Mouse (Mus musculus) layer of hippocampus, adult 6 months (tissue): ENCODE data around the gene Cib1. TPM values are rescaled to one million over a fixed set of nuclear protein-coding genes. Genes with fewer than 3 reads are reported as not detected.

Experiments
- long read RNA-seq, 2 experiments: library from polyadenylated mRNA; unstranded; transcript quantifications; one replicate each; pipeline ENCODE4 v2.0.0; 2019 to 2020
- polyA plus RNA-seq: library from polyadenylated mRNA; unstranded; fragments of <200 nt; fragmentation: Nextera tagmentation; gene quantifications from 2 replicates; pipeline ENCODE4 v1.2.3, GENCODE M21; 2021

Cib1 gene
- 65.6 and 83.1 TPM in 2 replicates for polyA plus RNA-seq
- long read RNA-seq, experiment 1, transcript Cib1-201 (7 exons, 1,047 nt): major isoform, 48 of 52 reads
- long read RNA-seq, experiment 1, partial matches to known transcripts: 1 of 52 reads
- long read RNA-seq, experiment 1, other reads (novel, unspliced or antisense): 0 of 52 reads
- long read RNA-seq, experiment 2, transcript Cib1-201 (7 exons, 1,047 nt): major isoform, 7 of 10 reads
- long read RNA-seq, experiment 2, partial matches to known transcripts: 0 of 10 reads
- long read RNA-seq, experiment 2, other reads (novel, unspliced or antisense): 3 of 10 reads

DNA sequence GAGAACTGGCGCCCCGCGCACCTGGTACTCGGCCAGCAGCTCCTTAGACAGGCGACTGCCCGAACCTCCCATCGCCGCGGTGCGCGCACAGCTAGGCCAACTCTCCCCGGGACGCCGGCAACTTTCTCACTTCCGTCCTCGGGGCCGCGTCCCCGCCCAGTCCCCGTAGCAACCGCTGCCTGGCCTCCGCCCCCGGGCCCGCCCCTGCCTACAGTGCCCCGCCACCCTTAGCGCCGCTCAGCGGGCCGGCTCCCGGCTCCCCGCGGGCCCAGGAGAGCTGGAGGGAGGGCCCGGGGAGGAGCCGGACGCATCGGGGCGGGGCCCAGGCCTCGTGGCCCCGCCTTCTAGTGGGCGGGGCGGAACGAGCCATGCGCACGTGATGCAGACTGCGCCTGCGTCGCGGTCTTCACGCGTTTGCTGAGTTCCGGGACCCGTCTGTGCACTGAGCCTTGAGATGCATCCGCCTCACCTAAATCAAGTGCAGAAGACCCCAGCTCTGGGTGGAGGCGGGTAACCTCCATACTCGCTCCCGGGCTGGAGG is at the start of gene Cib1, which contains the start of gene Gdpgp1:
Cib1 (minus strand) TSS at position 325 of the 541 bp plus-strand sequence.
Gdpgp1 (plus strand) TSS at position 377 of the 541 bp plus-strand sequence.

DNA sequence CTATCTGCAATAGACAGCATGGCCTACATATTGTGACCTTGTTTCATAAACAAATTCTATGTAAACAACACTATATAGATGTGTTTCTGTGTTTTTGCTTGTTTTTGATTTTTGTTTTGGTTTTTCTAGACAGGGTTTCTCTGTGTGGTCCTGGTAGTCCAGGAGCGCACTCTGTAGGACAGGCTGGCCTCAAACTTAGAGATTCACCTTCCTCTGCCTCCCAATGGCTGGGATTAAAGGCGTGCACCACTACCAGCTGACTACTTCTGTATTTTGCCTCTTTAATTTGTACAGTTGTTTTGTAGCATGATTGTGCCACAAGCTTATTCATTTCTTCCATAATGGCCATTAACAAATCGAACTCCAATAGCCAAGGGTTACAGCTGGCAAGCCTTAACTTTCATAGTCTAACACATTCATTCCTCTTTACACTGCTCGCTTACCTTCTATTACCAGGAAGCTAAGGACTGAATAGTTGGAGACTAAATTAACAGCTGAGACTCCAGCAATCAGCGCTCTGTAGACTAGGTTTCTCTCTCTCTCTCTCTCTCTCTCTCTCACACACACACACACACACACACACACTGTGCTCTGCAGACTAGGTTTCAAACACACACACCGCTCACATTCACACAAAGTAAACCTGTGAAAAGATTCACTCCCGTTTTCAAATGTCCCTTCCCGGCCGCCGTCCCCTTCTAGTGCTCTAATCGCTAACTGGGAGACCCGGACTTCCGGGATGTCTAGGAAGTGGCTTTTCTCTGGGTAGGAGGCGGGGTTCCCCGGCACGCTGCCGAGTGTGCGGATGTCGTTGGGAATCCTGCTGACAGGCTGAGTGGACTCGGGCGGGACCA is 36.5 kb upstream of the Cib1 start, which contains the start of gene Vps33b:
Vps33b (plus strand) TSS at position 753 of the 854 bp plus-strand sequence.

DNA sequence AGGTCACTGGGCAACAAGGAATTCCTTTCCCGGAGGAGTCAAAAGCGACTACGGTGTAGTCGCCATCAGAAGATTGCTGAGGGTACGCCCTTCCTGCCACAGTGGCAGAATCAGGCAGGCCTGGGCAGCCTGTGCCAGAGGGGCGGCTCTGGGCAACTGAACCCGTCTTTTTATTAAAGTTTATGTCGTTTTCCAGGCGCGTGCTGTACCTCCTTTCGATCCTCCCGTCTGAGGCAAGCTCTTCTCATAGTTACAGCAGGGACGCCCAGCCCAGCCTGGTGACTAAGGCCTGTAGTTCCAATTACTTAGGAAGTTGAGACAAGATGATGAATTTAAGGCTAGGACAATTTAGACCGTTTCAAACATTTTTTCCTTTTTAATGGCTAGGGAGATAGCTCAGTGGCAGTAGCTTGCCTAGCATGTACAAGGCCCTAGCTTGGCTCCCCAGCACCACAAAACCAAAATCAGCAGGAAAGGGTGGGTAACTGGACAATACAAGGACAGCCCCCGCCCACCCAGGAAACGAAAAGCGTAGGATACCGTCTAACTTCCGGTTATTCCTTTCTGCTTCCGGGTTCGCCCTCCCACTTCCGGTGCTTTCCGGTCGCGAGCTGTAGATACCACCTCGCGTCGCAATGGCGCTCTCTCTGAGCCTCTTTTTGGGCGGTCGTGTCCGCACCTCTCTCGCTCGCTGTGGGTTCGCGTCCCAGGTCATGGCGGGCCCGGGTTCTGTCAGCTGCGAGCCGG is 28.2 kb upstream of the Cib1 start, which contains the start of gene Ngrn:
Ngrn (plus strand) TSS at position 591 of the 747 bp plus-strand sequence.

DNA sequence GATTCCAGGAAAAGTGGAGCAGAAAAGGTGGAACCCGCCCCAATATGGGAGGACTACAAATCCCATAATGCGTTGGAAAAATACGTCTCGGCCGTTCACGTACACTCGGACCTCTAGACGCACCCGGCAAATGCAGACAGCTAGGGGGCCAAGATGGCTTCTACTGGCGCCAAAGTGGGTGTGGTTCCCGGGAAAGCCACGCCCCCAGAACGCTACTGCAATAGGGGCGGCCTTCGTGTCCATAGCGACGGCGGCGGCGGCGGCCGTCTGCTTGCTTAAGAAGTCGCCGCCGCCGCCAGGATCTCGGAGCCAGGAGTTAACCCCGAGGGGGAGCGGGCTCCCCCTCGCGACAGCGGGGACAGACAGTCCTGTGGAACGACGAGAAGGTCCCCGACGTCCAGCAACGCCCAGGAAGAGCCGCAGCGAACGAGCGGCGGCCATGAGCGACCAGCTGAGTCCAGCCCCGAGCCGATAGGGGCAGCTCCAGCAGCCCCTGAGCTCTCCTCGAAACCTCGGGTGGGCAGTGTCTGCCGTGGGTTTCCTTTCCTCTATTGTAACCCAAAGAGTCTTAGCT is 13.6 kb upstream of the Cib1 start, which contains the start of gene Ttll13:
Ttll13 (plus strand) TSS at position 229 of the 574 bp plus-strand sequence.

DNA sequence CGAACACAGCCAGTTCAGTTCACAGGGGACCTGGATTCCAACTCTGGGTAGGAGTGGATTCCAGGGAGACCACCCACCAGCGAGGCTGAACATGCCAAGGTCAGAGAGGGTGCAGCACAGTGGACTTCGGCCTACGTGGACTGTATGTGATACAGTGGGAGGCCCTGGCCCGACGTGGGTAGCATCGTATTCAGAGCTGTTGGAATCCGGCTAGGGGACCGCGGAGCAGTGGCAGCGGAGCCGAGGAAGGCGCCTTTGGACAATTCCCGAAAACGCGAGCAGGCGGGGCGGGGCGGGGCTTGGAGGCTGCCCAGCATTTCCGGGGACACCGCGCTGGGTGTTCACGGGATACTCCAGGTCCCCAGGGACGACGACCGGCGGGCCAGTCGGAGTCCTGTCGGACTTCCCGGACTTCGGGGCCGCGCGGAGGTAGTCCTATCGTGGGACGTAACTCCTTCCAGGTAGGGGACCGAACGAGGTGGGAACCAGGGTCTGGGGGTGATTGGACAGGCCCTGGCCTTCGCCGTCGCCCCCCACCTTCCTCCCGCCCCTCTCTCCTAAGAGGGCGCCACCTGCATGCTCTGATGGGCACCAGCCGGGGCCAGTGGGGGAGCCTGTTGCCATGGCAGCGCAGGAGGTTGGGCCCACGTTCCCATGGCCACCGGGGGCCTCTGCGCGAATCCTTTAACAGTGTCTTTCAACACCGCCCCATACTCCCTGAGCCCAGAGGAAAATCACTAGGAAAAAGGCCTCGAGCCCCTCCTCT is 45.9 kb downstream of the Cib1 start, which contains the start of gene Sema4b:
Sema4b (plus strand) TSS at position 311 of the 766 bp plus-strand sequence.

Other genes starting within 250 kb of the Cib1 start
- 2.8 and 3.7 TPM in 2 replicates for gene Zfp710, start 208.0 kb downstream of the Cib1 start, polyA plus RNA-seq
- 55.4 and 64.0 TPM in 2 replicates for gene Idh2, start 117.4 kb downstream of the Cib1 start, polyA plus RNA-seq
- 15.3 and 15.8 TPM in 2 replicates for gene Sema4b, start 46.0 kb downstream of the Cib1 start, polyA plus RNA-seq
- 6.2 and 6.3 TPM in 2 replicates for gene Gdpgp1, start 52 bp upstream of the Cib1 start, polyA plus RNA-seq
- gene Ttll13, start 13.6 kb upstream of the Cib1 start, polyA plus RNA-seq: 0.65 and 1.4 TPM in 2 replicates
- gene Ngrn, start 28.4 kb upstream of the Cib1 start, polyA plus RNA-seq: 53.3 and 55.0 TPM in 2 replicates
- gene Vps33b, start 36.8 kb upstream of the Cib1 start, polyA plus RNA-seq: 12.5 and 12.7 TPM in 2 replicates
- 1.8 and 2.6 TPM in 2 replicates for gene Prc1, start 61.6 kb upstream of the Cib1 start, polyA plus RNA-seq
- gene Rccd1, start 91.6 kb upstream of the Cib1 start, polyA plus RNA-seq: 0.55 and 1.1 TPM in 2 replicates
- gene Unc45a, start 108.2 kb upstream of the Cib1 start, polyA plus RNA-seq: 14.6 and 16.2 TPM in 2 replicates
- gene Hddc3, start 110.3 kb upstream of the Cib1 start, polyA plus RNA-seq: 21.8 and 32.7 TPM in 2 replicates
- 11.2 and 12.0 TPM in 2 replicates for gene Man2a2, start 138.6 kb upstream of the Cib1 start, polyA plus RNA-seq
- gene Fes, start 155.1 kb upstream of the Cib1 start, polyA plus RNA-seq: 1.0 TPM in 2 replicates
- gene Furin, start 172.6 kb upstream of the Cib1 start, polyA plus RNA-seq: 2.6 and 2.7 TPM in 2 replicates